Mouse (Mus musculus) limb, embryonic 13.5 days (tissue): ENCODE measurements around the gene Ttll5. TPM values are rescaled to one million over a fixed set of nuclear protein-coding genes. Genes with fewer than 3 reads are reported as not detected.
A peak's percentile ranks its signal among the peaks of the same experiment; 100 is the strongest.

ENCODE experiments used
- ATAC-seq: fragments of 200-750 bp; cut with Nextera tagmentation; 2 replicates; pipeline ENCODE4 v1.8.0; 2017; ENCODE audit warnings: low read depth, moderate number of reproducible peaks, moderate TSS enrichment; ENCODE audit not compliant: low FRiP score
- H3K27ac ChIP-seq: fragments of 300-500 bp; sonication (generic); 2 replicates; pipeline ENCODE4 v1.5.1; 2015; ENCODE audit warnings: inconsistent platforms, mild to moderate bottlenecking, moderate library complexity
- H3K27me3 ChIP-seq: fragments of 300-500 bp; sonication (generic); 2 replicates; pipeline ENCODE4 v1.6.1; 2015; ENCODE audit warnings: mild to moderate bottlenecking, inconsistent platforms
- H3K36me3 ChIP-seq: fragments of 300-500 bp; sonication (generic); 2 replicates; pipeline ENCODE4 v1.6.1; 2015; ENCODE audit warnings: inconsistent platforms, mild to moderate bottlenecking, moderate library complexity
- H3K4me1 ChIP-seq: fragments of 300-500 bp; sonication (generic); 2 replicates; pipeline ENCODE4 v1.6.1; 2015; ENCODE audit warnings: inconsistent platforms
- H3K4me2 ChIP-seq: fragments of 300-500 bp; sonication (generic); replicated peaks from 2 replicates; pipeline ENCODE4 v1.6.1; 2015; ENCODE audit warnings: inconsistent platforms, mild to moderate bottlenecking, moderate library complexity
- H3K4me3 ChIP-seq: fragments of 300-500 bp; sonication (generic); 2 replicates; pipeline ENCODE4 v1.5.1; 2015; ENCODE audit warnings: moderate library complexity, mild to moderate bottlenecking, inconsistent platforms
- H3K9ac ChIP-seq: fragments of 300-500 bp; sonication (generic); 2 replicates; pipeline ENCODE4 v1.6.1; 2015; ENCODE audit warnings: mild to moderate bottlenecking, inconsistent platforms
- H3K9me3 ChIP-seq: fragments of 300-500 bp; sonication (generic); 2 replicates; pipeline ENCODE4 v1.6.1; 2016; ENCODE audit warnings: inconsistent platforms
- WGBS: fragments of 180-500 bp; shearing (Covaris S2); methylation state at CpG from one replicate; pipeline ENCODE4 v1.1.7; 2015; 5-methylcytosine and 5-hydroxymethylcytosine counted together
- polyA plus RNA-seq: library from polyadenylated mRNA; unstranded; fragments of >200 nt; fragmentation: Nextera tagmentation; extraction: Ambion mirVana; gene quantifications from 2 replicates; pipeline ENCODE4 v1.2.1, GENCODE M21; 2015

Ttll5 gene
- polyA plus RNA-seq, 1 experiment from 2014 or later, result 13.8 TPM

DNA sequence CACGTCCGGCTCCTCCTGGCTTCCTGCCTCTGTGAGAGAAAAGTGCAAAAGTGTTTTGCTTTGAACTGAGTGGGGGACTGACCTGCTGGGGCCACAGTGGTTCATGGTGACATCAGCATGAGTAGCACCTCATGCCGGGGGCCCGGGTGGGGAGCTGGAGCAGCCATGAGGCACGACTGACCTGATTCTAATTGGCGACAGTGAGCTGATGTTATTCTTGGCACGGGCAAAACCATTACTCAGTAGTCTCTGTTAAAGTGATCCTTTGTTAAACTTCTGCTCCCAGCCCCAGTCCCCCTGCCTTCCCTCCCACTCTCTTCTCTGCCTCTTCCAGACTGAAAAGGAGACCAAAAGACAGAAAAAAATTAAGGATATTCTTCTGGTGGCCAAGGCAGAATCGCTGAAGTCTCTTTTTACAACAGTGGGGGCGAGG lies 176.2 kb downstream of the Ttll5 start:
- H3K36me3 ChIP-seq, result peaks cover 4% of the 10 kb centered on the region; the same call in 1 of the 2 replicates
- H3K27ac ChIP-seq, result peak overlapping the region; percentile 96
- peak; percentile 90 for ATAC-seq
- H3K9ac ChIP-seq, result no peak overlapping the region
- no peak overlapping the region for H3K4me3 ChIP-seq
- H3K9me3 ChIP-seq, result no peaks in the 10 kb centered on the region
- no peaks in the 10 kb centered on the region for H3K27me3 ChIP-seq
- WGBS, result 16% methylated on average over 9 of the region's 9 CpGs
- H3K4me1 ChIP-seq, result peaks cover 24% of the 10 kb centered on the region
- H3K4me2 ChIP-seq, result peak overlapping the region; percentile 46

DNA sequence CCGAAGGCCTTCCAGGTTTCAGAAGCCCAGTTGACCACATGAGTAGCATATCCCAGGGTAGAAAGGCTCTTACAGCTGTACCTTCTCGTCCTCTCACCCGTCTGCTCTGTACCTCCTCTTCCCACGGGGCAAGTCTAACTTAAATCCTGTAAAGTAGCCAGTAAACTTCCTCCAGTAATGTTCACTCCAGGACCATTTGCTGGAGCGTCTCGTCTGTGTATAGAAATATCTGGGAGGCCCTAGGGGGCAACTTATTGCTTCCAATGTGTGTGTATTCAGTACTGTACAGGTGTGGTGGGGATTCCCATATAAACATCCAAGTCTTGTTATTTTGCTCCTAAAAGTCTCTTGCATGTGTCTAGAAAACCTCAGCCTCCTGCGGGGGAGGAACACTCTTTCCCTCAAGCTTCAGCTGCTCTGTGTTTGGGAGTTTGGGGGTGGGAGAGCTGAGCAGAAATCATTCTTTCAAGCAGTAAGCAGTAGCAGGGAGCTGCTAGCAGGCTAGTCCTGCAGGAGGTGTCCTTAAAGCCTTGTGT lies 176.7 kb downstream of the Ttll5 start:
- peak; percentile 85 for ATAC-seq
- Histone ChIP-seq H3K27me3 (no peaks in the 10 kb centered on the region), H3K4me1 (peaks cover 24% of the 10 kb centered on the region), H3K4me3 (no peak overlapping the region), H3K36me3 (peaks cover 4% of the 10 kb centered on the region; the same call in 1 of the 2 replicates), H3K4me2 (peak overlapping the region; percentile 46), H3K9me3 (no peaks in the 10 kb centered on the region), H3K27ac (peak overlapping the region; percentile 96), H3K9ac (no peak overlapping the region)
- 18% methylated on average over 7 of the region's 7 CpGs for WGBS

DNA sequence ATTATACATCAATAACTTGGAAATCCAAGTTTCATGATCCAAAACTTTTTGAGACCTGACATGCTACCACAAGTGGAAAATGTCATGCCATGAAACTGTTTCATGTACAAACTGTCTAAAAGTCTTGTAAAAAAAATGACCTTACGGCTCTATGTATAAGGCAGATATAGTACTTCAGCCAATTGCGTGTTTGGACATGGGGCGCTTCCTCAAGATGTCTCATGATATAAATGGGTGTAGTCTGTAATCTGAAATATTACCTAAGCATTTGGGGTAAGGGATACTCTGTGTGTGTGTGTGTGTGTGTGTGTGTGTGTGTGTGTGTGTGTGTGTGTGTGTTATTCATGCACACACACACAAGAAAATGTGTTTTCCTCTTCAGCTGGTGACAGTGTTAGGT lies 180.2 kb downstream of the Ttll5 start:
- 96% methylated on average over 3 of the region's 3 CpGs for WGBS

DNA sequence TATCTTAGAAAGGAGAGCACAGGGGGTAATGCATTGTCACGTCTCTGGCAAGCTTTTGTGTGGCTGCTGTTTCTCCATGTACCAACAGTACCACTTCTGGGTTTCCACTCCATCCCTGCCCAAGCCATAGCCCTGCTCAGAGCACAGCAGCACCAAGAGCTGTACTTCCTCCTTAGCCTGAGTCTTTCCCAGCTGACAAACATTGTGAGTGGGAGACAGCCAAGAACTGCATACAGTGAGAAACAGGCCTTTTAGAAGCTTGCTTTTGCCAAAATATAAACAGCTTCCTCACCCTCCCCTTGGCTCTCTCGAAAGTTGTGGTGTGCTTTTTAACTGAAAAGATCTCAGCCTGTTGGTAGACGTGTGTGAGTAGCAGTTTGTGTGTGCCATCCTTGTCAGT lies 182.9 kb downstream of the Ttll5 start:
- H3K36me3 ChIP-seq, result no peaks in the 10 kb centered on the region
- no peak overlapping the region for H3K4me2 ChIP-seq
- H3K4me1 ChIP-seq, result peaks cover 26% of the 10 kb centered on the region
- no peak overlapping the region for H3K9ac ChIP-seq
- H3K27me3 ChIP-seq, result no peaks in the 10 kb centered on the region
- no peak overlapping the region for H3K27ac ChIP-seq
- ATAC-seq, result no peak
- H3K4me3 ChIP-seq, result no peak overlapping the region
- no peaks in the 10 kb centered on the region for H3K9me3 ChIP-seq
- 70% methylated on average over 3 of the region's 3 CpGs for WGBS

More for the DNA sequence above, 180.2 kb downstream of the Ttll5 start:
- H3K9me3 ChIP-seq, result no peaks in the 10 kb centered on the region
- ATAC-seq, result no peak
- no peaks in the 10 kb centered on the region for H3K36me3 ChIP-seq
- no peak overlapping the region for H3K9ac ChIP-seq
- no peak overlapping the region for H3K4me3 ChIP-seq
- no peak overlapping the region for H3K4me2 ChIP-seq
- no peak overlapping the region for H3K27ac ChIP-seq
- H3K4me1 ChIP-seq, result peaks cover 35% of the 10 kb centered on the region
- H3K27me3 ChIP-seq, result no peaks in the 10 kb centered on the region

DNA sequence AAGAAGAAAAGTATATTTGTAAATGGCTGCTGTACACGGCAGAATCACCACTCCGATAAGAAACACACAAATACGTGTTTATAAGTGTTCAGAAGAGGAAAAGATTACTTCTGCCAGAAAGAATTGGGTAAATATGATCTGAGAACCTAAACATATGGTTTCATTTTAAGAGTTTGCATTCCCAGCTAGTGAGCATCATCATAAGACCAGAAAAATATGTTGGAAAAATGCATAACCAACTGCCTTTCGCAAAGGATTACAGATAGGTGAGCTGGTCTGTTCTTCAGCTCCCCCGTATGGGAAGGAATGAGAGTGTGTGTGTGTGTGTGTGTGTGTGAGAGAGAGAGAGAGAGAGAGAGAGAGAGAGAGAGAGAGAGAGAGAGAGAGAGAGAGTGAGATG lies 186.2 kb downstream of the Ttll5 start:
- no peak for ATAC-seq
- 53% methylated on average over 5 of the region's 5 CpGs for WGBS
- Histone ChIP-seq H3K4me2 (no peak overlapping the region), H3K9ac (no peak overlapping the region), H3K9me3 (no peaks in the 10 kb centered on the region), H3K4me1 (peaks cover 44% of the 10 kb centered on the region), H3K36me3 (no peaks in the 10 kb centered on the region), H3K27me3 (no peaks in the 10 kb centered on the region), H3K4me3 (no peak overlapping the region), H3K27ac (no peak overlapping the region)

DNA sequence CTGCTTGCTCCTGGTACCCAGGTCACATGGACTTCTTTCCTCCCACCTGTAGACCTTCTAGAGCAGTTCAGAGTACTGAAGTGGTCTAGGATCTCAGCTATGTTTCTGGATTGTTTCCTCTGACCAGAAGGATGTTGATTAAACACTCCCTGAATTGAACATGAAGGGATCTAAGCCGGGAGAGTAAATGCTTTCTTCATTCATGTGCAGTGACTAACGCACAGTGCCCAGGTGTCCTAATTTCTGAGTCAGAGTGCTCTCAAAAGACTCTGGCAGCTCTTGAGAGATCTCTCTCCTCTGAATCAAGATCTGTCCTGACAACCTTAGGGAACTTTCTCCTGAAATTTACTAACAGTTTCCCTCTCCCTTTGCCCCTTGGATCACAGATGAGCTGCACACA lies 187.7 kb downstream of the Ttll5 start:
- H3K9me3 ChIP-seq, result no peaks in the 10 kb centered on the region
- H3K27ac ChIP-seq, result no peak overlapping the region
- H3K27me3 ChIP-seq, result no peaks in the 10 kb centered on the region
- no peak for ATAC-seq
- 70% methylated on average over 2 of the region's 2 CpGs for WGBS
- no peaks in the 10 kb centered on the region for H3K36me3 ChIP-seq
- no peak overlapping the region for H3K4me2 ChIP-seq
- H3K9ac ChIP-seq, result no peak overlapping the region
- peaks cover 52% of the 10 kb centered on the region for H3K4me1 ChIP-seq
- H3K4me3 ChIP-seq, result no peak overlapping the region

DNA sequence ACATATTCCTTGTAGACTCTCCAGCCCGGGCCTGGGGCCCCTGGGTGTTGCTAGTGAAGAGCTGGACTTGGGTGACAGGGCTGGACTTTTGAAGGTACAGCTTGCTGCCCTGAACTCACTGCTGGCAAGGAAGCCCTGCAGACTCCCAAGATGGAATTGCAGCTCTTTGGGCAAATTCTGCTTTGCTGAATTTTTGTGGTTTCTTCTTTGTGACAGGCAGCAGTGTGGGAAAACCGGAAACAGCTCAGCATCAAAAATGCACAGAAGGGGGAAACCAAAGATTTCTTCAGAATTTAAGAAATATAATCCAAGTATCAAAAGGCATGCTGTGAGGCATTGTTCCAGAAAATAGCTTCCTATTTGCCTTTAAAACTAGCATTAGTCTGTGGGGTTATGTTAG lies 189.7 kb downstream of the Ttll5 start:
- 69% methylated on average over 2 of the region's 2 CpGs for WGBS
- Histone ChIP-seq H3K27me3 (no peaks in the 10 kb centered on the region), H3K27ac (peak overlapping the region; percentile 3; the same call in 1 of the 2 replicates), H3K9ac (no peak overlapping the region), H3K36me3 (no peaks in the 10 kb centered on the region), H3K4me2 (no peak overlapping the region), H3K9me3 (no peaks in the 10 kb centered on the region), H3K4me1 (peaks cover 46% of the 10 kb centered on the region), H3K4me3 (no peak overlapping the region)
- ATAC-seq, result no peak

DNA sequence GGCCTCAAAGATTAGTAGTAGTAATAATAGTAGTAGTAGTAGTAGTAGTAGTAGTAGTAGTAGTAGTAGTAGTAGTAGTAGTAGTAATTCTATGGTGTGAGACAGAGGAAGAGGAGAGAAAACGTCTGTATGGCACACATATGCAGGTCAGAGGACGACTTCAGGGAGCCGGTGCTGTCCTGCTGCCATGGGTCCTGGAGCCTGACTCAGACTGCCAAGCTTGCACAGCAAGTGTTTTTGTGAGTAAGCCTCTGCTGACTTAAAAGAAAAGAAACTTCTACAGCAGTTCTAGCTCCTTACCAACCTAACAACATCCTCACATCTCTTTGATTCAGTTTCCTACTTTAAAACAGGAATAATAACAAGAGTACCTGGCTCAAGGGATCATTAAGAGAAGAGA lies 190.2 kb downstream of the Ttll5 start:
- H3K4me3 ChIP-seq, result no peak overlapping the region
- no peak overlapping the region for H3K4me2 ChIP-seq
- H3K27ac ChIP-seq, result no peak overlapping the region
- H3K27me3 ChIP-seq, result no peaks in the 10 kb centered on the region
- H3K4me1 ChIP-seq, result peaks cover 46% of the 10 kb centered on the region
- ATAC-seq, result no peak
- H3K9ac ChIP-seq, result no peak overlapping the region
- 94% methylated on average over 3 of the region's 3 CpGs for WGBS
- H3K36me3 ChIP-seq, result no peaks in the 10 kb centered on the region
- H3K9me3 ChIP-seq, result no peaks in the 10 kb centered on the region

DNA sequence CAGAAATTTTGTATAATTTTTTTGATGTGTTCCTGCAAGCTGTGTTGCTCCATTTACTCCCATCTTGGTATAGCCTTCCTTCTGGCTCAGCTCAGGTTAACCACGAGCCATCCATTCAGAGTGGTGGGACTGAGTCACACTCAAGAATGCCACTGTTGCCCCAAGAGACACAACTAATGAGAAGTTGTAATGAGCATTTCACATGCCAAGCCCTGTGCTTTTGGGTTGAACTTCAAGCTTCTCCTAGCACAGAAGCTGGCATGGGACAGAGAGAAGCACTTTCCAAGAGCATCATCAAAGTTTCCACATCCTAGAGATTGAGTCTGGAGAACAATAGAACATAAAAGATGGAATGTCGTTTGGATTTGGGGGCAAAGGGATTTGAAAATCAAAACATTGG lies 190.7 kb downstream of the Ttll5 start:
- ATAC-seq, result no peak
- Histone ChIP-seq H3K36me3 (no peaks in the 10 kb centered on the region), H3K4me2 (no peak overlapping the region), H3K9me3 (no peaks in the 10 kb centered on the region), H3K27me3 (no peaks in the 10 kb centered on the region), H3K27ac (no peak overlapping the region), H3K4me3 (no peak overlapping the region), H3K9ac (no peak overlapping the region), H3K4me1 (peaks cover 46% of the 10 kb centered on the region)
- WGBS, result 81% methylated on average over 2 of the region's 2 CpGs

DNA sequence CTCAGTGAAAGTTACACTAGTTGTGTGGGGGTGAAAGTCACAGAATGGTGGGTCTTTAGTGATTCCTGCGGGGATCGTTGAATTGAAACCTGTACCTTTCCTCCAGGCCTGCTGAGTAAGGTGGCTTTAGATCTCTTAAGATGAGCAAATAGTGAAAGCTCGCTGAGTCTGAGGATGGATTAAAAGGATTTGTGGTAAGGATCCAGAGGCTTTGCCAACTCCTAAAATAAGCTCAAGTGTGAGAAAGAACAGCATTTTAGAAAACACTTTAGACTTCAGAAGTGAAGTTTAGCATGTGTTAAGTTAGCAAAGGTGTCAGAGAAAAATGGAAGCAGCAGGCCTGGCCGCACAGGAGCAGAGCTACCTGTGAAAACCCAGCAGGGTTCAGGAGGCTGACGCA lies 192.9 kb downstream of the Ttll5 start:
- no peaks in the 10 kb centered on the region for H3K9me3 ChIP-seq
- no peaks in the 10 kb centered on the region for H3K27me3 ChIP-seq
- H3K4me1 ChIP-seq, result peaks cover 47% of the 10 kb centered on the region
- no peak for ATAC-seq
- WGBS, result 44% methylated on average over 5 of the region's 5 CpGs
- H3K36me3 ChIP-seq, result no peaks in the 10 kb centered on the region
- peak overlapping the region; percentile 52; the same call in 1 of the 2 replicates for H3K27ac ChIP-seq
- H3K9ac ChIP-seq, result no peak overlapping the region
- H3K4me3 ChIP-seq, result no peak overlapping the region
- no peak overlapping the region for H3K4me2 ChIP-seq

DNA sequence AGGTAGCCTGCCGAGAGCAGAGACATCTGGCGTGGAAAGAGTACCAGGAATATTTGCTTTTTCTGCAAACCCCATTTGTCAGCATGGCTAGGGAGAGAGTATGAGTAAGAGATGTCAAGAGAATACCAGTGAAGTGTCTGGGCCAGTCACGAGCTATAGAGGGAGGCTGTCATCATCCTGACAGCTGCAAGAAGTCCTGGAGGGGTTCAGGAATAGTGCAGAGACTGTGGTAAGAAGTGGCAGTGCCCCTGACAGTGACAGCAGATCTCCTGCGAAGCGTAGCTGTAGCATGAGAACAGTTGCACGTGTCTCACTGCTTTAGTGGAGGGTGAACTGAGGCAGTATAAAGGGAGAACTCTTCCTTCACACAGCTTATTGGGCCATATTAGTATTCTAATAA lies 197.1 kb downstream of the Ttll5 start:
- no peaks in the 10 kb centered on the region for H3K27me3 ChIP-seq
- H3K9me3 ChIP-seq, result no peaks in the 10 kb centered on the region
- H3K27ac ChIP-seq, result peak overlapping the region; percentile 89; the same call in 1 of the 2 replicates
- H3K4me2 ChIP-seq, result no peak overlapping the region
- WGBS, result 68% methylated on average over 6 of the region's 6 CpGs
- no peak overlapping the region for H3K9ac ChIP-seq
- peak; percentile 37; the same call in 1 of the 2 replicates for ATAC-seq
- no peak overlapping the region for H3K4me3 ChIP-seq
- H3K4me1 ChIP-seq, result peaks cover 60% of the 10 kb centered on the region
- H3K36me3 ChIP-seq, result no peaks in the 10 kb centered on the region

DNA sequence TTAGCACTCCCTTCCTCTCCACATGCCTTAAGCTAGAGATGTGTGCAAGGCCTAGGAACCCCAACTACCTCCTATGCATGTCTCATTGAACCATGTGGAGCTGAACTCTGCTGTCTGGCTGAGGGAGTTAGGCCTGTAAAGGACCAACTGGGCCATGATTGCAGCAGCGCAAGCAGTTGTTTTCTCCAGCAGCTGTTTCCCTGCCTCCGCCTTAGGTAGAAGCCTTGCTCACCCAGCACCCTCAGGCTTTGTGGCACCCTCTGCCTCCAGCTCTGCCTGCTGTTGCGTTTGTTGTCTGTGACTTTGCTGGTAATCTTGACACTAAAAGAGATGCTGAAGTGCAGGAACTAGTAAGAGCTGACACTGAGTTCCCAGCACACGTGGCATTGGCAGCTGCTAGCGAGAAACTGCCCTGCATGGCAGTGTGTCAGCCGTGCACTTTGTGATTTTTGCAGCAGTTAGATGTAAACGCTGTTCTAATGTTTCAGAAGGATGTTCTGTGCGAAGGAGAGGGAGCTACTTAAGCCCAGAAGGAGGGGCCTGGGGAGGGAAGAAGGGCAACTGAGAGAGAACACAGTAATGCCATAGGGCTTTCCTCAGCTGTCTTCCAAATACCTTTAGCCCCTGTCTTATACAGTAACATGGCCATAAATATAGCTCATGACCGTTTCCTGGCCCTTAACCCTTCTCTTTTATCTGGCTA lies 198.0 kb downstream of the Ttll5 start:
- H3K27me3 ChIP-seq, result no peaks in the 10 kb centered on the region
- ATAC-seq, result peak; percentile 66
- H3K27ac ChIP-seq, result peak overlapping the region; percentile 89
- H3K9ac ChIP-seq, result no peak overlapping the region
- WGBS, result 28% methylated on average over 9 of the region's 9 CpGs
- H3K4me2 ChIP-seq, result peak overlapping the region; percentile 21
- H3K36me3 ChIP-seq, result no peaks in the 10 kb centered on the region
- peaks cover 59% of the 10 kb centered on the region for H3K4me1 ChIP-seq
- no peaks in the 10 kb centered on the region for H3K9me3 ChIP-seq
- no peak overlapping the region for H3K4me3 ChIP-seq
